Mouse (Mus musculus): ENCODE data around the gene Prima1. TPM values are rescaled to one million over a fixed set of nuclear protein-coding genes. Genes with fewer than 3 reads are reported as not detected.

Prima1 gene
- total and polyA plus RNA-seq, 3 experiments, result not detected

DNA sequence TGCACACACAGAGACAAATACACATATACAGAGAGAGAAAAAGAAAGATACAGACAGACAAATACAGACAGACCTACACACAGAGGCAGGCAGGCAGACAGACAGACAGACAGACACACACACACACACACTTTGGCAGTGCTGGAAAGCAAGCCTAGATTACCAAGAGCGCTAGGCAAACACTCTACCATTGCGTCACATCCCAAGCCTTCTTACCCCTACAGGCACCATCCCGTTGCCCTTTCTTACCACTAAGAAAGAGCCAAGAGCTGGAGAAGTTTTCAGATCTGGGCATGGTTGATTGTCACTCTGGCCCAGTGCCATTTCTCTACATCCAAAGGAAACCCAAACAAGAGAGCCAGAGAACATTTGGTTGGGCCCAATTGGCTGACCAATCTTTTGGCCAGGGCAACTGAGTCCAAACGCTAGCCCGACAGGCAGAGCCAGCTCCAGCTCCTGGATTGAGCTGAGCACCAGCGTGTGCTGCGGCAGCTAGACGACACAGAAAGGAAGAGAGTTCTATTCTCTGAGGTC, 11.0 kb upstream of the Prima1 start:
- no peak for DNase-seq (ENCODE audit: low read depth, low spot score)
- Histone ChIP-seq H3K4me3 (ENCODE audit: control insufficient read depth in 1 of 2, insufficient read depth in 1 of 2, low read depth in 2 of 2, low read length in 2 of 2) (no peak overlapping the region), H3K27me3 (ENCODE audit: control insufficient read depth in 1 of 2, insufficient read depth in 2 of 2, low read length in 2 of 2) (no peaks in the 10 kb centered on the region), H3K36me3 (ENCODE audit: control insufficient read depth in 1 of 2, insufficient read depth in 2 of 2, low read length in 2 of 2) (no peaks in the 10 kb centered on the region), H3K9me3 (replicated peaks; ENCODE audit: insufficient read depth, low read length) (no peaks in the 10 kb centered on the region), H3K27ac (ENCODE audit: control insufficient read depth, low read depth, low read length) (no peak overlapping the region), H3K79me2 (ENCODE audit: control insufficient read depth, insufficient read depth, low read length, poor library complexity) (no peaks in the 10 kb centered on the region), H3K9ac (ENCODE audit: control insufficient read depth, low read depth, low read length, poor library complexity, severe bottlenecking) (no peak overlapping the region), H3K4me1 (ENCODE audit: control insufficient read depth in 1 of 2, insufficient read depth in 2 of 2, low read length in 2 of 2) (no peaks in the 10 kb centered on the region)
- TF ChIP-seq ELF1 (IDR thresholded peaks at IDR 0.05; ENCODE audit: low read depth, low read length) (no peak), ZMIZ1 (IDR thresholded peaks at IDR 0.05; ENCODE audit: low read depth, low read length) (no peak), MYC (IDR thresholded peaks at IDR 0.05; ENCODE audit: low read depth, low read length) (no peak), E2F4 (IDR thresholded peaks at IDR 0.05; ENCODE audit: borderline replicate concordance, low read depth, low read length) (no peak), TCF12 (IDR thresholded peaks at IDR 0.05; ENCODE audit: low read depth, low read length) (no peak), HCFC1 (IDR thresholded peaks at IDR 0.05; ENCODE audit: low read depth, low read length) (no peak), MYB (IDR thresholded peaks at IDR 0.05; ENCODE audit: low read depth, low read length) (no peak), BHLHE40 (IDR thresholded peaks at IDR 0.05; ENCODE audit: borderline replicate concordance, low read depth, low read length) (no peak), ZNF384 (IDR thresholded peaks at IDR 0.05; ENCODE audit: low read depth, low read length) (no peak), USF1 (IDR thresholded peaks at IDR 0.05; ENCODE audit: low read depth, low read length) (no peak), USF2 (IDR thresholded peaks at IDR 0.05; ENCODE audit: borderline replicate concordance in 1 of 2, insufficient read depth in 1 of 2, low read depth in 1 of 2, low read length in 2 of 2) (no peak), SMC3 (IDR thresholded peaks at IDR 0.05; ENCODE audit: low read depth, low read length) (no peak), CTCF (IDR thresholded peaks at IDR 0.05 in 2 of 3, conservative IDR thresholded peaks at IDR 0.05 in 1 of 3; ENCODE audit: control insufficient read depth in 1 of 3, insufficient read depth in 1 of 3, low read depth in 2 of 3, low read length in 3 of 3, poor library complexity in 1 of 3, severe bottlenecking in 1 of 3) (no peak), ETS1 (IDR thresholded peaks at IDR 0.05; ENCODE audit: low read depth, low read length) (no peak), MXI1 (IDR thresholded peaks at IDR 0.05; ENCODE audit: low read depth, low read length) (no peak)

DNA sequence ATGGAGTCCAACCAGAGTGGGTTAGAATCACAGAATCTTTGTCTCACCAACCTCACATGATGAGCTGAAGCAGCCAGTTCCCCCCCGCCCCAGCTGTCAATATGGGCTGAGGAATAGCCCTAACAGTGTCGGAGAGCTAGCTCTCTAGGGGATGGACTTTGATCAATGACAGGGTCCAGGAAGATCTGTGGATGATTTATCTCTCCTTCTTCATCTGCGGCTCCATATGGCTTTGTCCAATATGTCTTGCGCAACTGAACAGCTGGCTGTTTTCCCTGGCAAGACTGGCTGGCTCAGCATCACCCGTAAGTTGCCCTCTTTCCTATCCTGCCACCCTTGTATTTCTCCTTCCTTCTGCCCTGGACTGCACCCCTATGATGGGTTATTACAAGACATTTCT, 9.2 kb upstream of the Prima1 start:
- Histone ChIP-seq H3K9me3 (replicated peaks; ENCODE audit: insufficient read depth, low read length) (no peaks in the 10 kb centered on the region), H3K79me2 (ENCODE audit: control insufficient read depth, insufficient read depth, low read length, poor library complexity) (no peaks in the 10 kb centered on the region), H3K27me3 (ENCODE audit: control insufficient read depth in 1 of 2, insufficient read depth in 2 of 2, low read length in 2 of 2) (no peaks in the 10 kb centered on the region), H3K4me3 (ENCODE audit: control insufficient read depth in 1 of 2, insufficient read depth in 1 of 2, low read depth in 2 of 2, low read length in 2 of 2) (no peak overlapping the region), H3K27ac (ENCODE audit: control insufficient read depth, low read depth, low read length) (no peak overlapping the region), H3K4me1 (ENCODE audit: control insufficient read depth in 1 of 2, insufficient read depth in 2 of 2, low read length in 2 of 2) (no peaks in the 10 kb centered on the region), H3K36me3 (ENCODE audit: control insufficient read depth in 1 of 2, insufficient read depth in 2 of 2, low read length in 2 of 2) (no peaks in the 10 kb centered on the region), H3K9ac (ENCODE audit: control insufficient read depth, low read depth, low read length, poor library complexity, severe bottlenecking) (no peak overlapping the region)
- no peak for DNase-seq (ENCODE audit: low read depth, low spot score)
- TF ChIP-seq BHLHE40 (IDR thresholded peaks at IDR 0.05; ENCODE audit: borderline replicate concordance, low read depth, low read length) (no peak), GATA1 (IDR thresholded peaks at IDR 0.05; ENCODE audit: low read depth, low read length) (no peak), GABPA (IDR thresholded peaks at IDR 0.05; ENCODE audit: low read depth, low read length) (no peak), POLR2A (IDR thresholded peaks at IDR 0.05; ENCODE audit: control insufficient read depth in 1 of 2, insufficient read depth in 1 of 2, low read depth in 1 of 2, low read length in 2 of 2, poor library complexity in 1 of 2) (no peak), MAX (IDR thresholded peaks at IDR 0.05; ENCODE audit: low read length) (no peak), HCFC1 (IDR thresholded peaks at IDR 0.05; ENCODE audit: low read depth, low read length) (no peak), EP300 (IDR thresholded peaks at IDR 0.05; ENCODE audit: low read depth in 1 of 2, low read length in 2 of 2) (no peak), MXI1 (IDR thresholded peaks at IDR 0.05; ENCODE audit: low read depth, low read length) (no peak), CHD2 (IDR thresholded peaks at IDR 0.05; ENCODE audit: low read length) (no peak), ETS1 (IDR thresholded peaks at IDR 0.05; ENCODE audit: low read depth, low read length) (no peak), POLR2AphosphoS5 (IDR thresholded peaks at IDR 0.05; ENCODE audit: borderline replicate concordance, low read depth, low read length) (no peak), E2F4 (IDR thresholded peaks at IDR 0.05; ENCODE audit: borderline replicate concordance, low read depth, low read length) (no peak), USF2 (IDR thresholded peaks at IDR 0.05; ENCODE audit: borderline replicate concordance in 1 of 2, insufficient read depth in 1 of 2, low read depth in 1 of 2, low read length in 2 of 2) (no peak), USF1 (IDR thresholded peaks at IDR 0.05; ENCODE audit: low read depth, low read length) (no peak), MAZ (IDR thresholded peaks at IDR 0.05; ENCODE audit: low read depth, low read length) (no peak), ZNF384 (IDR thresholded peaks at IDR 0.05; ENCODE audit: low read depth, low read length) (no peak), ZKSCAN1 (IDR thresholded peaks at IDR 0.05; ENCODE audit: low read depth, low read length) (no peak), KAT2A (conservative IDR thresholded peaks at IDR 0.05; ENCODE audit: low read depth, low read length) (no peak), TAL1 (IDR thresholded peaks at IDR 0.05; ENCODE audit: low read length) (no peak), ELF1 (IDR thresholded peaks at IDR 0.05; ENCODE audit: low read depth, low read length) (no peak)
